Mouse (Mus musculus): ENCODE results near the gene Tead1. TPM values are rescaled to one million over a fixed set of nuclear protein-coding genes. Genes with fewer than 3 reads are reported as not detected.

Gene Tead1
- polyA plus RNA-seq, 2 experiments: 0.75 to 1.1 TPM

DNA sequence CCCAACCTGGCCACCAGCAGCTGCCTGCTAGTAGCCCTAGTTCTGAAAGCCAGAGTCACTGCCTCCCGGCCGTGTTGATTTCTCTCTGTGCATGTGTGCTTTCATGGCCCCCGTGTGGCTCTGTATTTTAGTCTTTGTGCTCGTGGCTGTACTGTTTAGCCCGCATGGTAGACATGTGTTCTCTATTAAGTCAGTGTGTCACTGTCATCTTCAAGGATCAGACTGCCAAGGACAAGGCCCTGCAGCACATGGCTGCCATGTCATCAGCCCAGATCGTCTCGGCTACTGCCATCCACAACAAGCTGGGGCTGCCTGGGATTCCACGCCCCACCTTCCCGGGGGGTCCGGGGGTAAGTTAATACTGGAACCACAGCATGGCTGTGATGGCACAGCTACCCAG, 177.5 kb downstream of the Tead1 start:
- H3K9ac ChIP-seq (replicated peaks): no peak overlapping the region
- no peaks in the 10 kb centered on the region for H3K27me3 ChIP-seq (ENCODE audit: control insufficient read depth, insufficient read depth, low read length)
- TF ChIP-seq CTCF (IDR thresholded peaks at IDR 0.05; ENCODE audit: low read depth): no peak
- no peak for TF ChIP-seq EP300 (IDR thresholded peaks at IDR 0.05; ENCODE audit: low read depth)
- DNase-seq (ENCODE audit: low read depth in 3 of 3, low spot score in 3 of 3): no peak
- H3K27ac ChIP-seq: no peak overlapping the region
- H3K4me3 ChIP-seq (ENCODE audit: insufficient read depth in 1 of 2, low read depth in 2 of 2, low read length in 2 of 2): no peak overlapping the region
- no peaks in the 10 kb centered on the region for H3K36me3 ChIP-seq (replicated peaks; ENCODE audit: control insufficient read depth, insufficient read depth, low read depth)
- no peak for ATAC-seq (ENCODE audit: insufficient read depth)
- WGBS (ENCODE audit: insufficient replicate concordance): 62% methylated on average over 10 of the region's 10 CpGs
- H3K9me3 ChIP-seq (ENCODE audit: control insufficient read depth, low read length): no peaks in the 10 kb centered on the region
- no peak overlapping the region for H3K4me2 ChIP-seq (ENCODE audit: low read depth)
- peaks cover 0 to 2% of the 10 kb centered on the region in 2 experiments; a peak in 1 of 4 replicates for H3K4me1 ChIP-seq (replicated peaks; ENCODE audit: control insufficient read depth in 2 of 2, insufficient read depth in 2 of 2, low read length in 1 of 2)

DNA sequence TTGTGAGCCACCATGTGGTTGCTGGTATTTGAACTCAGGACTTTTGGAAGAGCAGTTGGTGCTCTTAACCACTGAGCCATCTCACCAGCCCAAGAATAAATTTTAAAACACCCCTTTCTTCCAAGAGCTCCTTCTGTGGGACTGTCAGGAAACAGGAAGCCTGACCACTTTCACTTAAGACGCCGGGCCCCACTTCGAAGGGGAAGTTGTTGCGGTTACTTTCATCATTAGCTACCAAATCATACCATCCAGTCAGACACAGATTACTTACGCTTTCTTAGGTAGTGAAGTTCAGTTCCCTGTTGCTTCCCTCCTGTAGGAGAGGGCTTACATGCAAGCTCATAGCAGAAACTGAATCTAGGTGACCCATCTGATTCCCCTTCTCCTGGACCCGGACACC, 180.8 kb downstream of the Tead1 start:
- Histone ChIP-seq H3K9me3 (ENCODE audit: control insufficient read depth, low read length) (no peaks in the 10 kb centered on the region), H3K27ac (no peak overlapping the region), H3K4me3 (ENCODE audit: insufficient read depth in 1 of 2, low read depth in 2 of 2, low read length in 2 of 2) (no peak overlapping the region), H3K4me2 (ENCODE audit: low read depth) (no peak overlapping the region), H3K4me1 (replicated peaks; ENCODE audit: control insufficient read depth in 2 of 2, insufficient read depth in 2 of 2, low read length in 1 of 2) (peaks cover 0 to 2% of the 10 kb centered on the region in 2 experiments; a peak in 1 of 4 replicates), H3K27me3 (ENCODE audit: control insufficient read depth, insufficient read depth, low read length) (no peaks in the 10 kb centered on the region), H3K9ac (replicated peaks) (no peak overlapping the region), H3K36me3 (replicated peaks; ENCODE audit: control insufficient read depth, insufficient read depth, low read depth) (no peaks in the 10 kb centered on the region)
- no peak for ATAC-seq (ENCODE audit: insufficient read depth)
- 30% methylated on average over 6 of the region's 6 CpGs for WGBS (ENCODE audit: insufficient replicate concordance)
- TF ChIP-seq EP300 (IDR thresholded peaks at IDR 0.05; ENCODE audit: low read depth) (no peak), CTCF (IDR thresholded peaks at IDR 0.05; ENCODE audit: low read depth) (no peak)
- DNase-seq (ENCODE audit: low read depth in 3 of 3, low spot score in 3 of 3): no peak

DNA sequence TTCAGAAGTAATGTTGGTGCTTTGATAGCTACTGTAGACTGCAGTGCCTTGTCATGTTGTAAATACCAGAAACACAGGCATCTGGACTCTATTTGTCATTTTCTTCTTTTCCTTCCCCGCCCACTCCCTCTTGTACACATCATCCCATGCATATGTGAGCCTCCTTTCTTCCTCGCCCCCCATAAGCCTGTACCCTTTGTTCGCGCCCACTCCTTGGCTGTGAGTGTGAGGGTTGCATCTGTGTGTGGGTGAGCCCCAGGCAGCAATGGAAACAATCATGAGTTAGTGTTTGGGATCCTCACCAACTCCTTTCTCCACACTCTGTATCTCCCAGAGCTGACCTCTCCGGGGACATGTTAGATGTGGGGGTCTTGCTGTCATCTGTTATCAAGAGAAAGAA, 183.0 kb downstream of the Tead1 start:
- 63% methylated on average over 5 of the region's 5 CpGs for WGBS (ENCODE audit: insufficient replicate concordance)
- Histone ChIP-seq H3K27ac (no peak overlapping the region), H3K4me3 (ENCODE audit: insufficient read depth in 1 of 2, low read depth in 2 of 2, low read length in 2 of 2) (no peak overlapping the region), H3K4me1 (replicated peaks; ENCODE audit: control insufficient read depth in 2 of 2, insufficient read depth in 2 of 2, low read length in 1 of 2) (no peaks in the 10 kb centered on the region), H3K36me3 (replicated peaks; ENCODE audit: control insufficient read depth, insufficient read depth, low read depth) (no peaks in the 10 kb centered on the region), H3K9me3 (ENCODE audit: control insufficient read depth, low read length) (no peaks in the 10 kb centered on the region), H3K4me2 (ENCODE audit: low read depth) (no peak overlapping the region), H3K9ac (replicated peaks) (no peak overlapping the region), H3K27me3 (ENCODE audit: control insufficient read depth, insufficient read depth, low read length) (no peaks in the 10 kb centered on the region)
- ATAC-seq (ENCODE audit: insufficient read depth): no peak
- no peak for TF ChIP-seq CTCF (IDR thresholded peaks at IDR 0.05; ENCODE audit: low read depth)
- TF ChIP-seq EP300 (IDR thresholded peaks at IDR 0.05; ENCODE audit: low read depth): no peak
- no peak for DNase-seq (ENCODE audit: low read depth in 3 of 3, low spot score in 3 of 3)

DNA sequence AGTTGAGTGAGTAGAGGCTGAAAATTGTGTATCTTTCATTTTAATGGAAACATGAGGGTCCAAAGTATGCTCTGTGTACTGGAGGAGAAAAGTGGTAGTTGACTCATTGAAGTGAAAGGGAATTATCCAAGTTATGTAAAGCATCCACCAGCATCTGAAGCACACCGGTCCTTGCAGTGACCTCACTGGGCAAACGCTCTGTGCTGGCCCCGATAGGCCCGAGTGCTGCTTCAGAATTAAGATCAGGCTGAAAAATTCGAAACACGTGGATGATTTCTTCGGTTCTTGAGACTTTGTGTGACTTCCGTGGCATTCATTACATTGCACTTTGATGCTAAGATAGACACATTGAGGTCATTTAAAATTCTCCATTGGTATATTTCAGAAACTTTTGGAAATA, 185.1 kb downstream of the Tead1 start:
- Histone ChIP-seq H3K27ac (no peak overlapping the region), H3K27me3 (ENCODE audit: control insufficient read depth, insufficient read depth, low read length) (no peaks in the 10 kb centered on the region), H3K4me3 (ENCODE audit: insufficient read depth in 1 of 2, low read depth in 2 of 2, low read length in 2 of 2) (no peak overlapping the region), H3K4me2 (ENCODE audit: low read depth) (no peak overlapping the region), H3K36me3 (replicated peaks; ENCODE audit: control insufficient read depth, insufficient read depth, low read depth) (no peaks in the 10 kb centered on the region), H3K4me1 (replicated peaks; ENCODE audit: control insufficient read depth in 2 of 2, insufficient read depth in 2 of 2, low read length in 1 of 2) (no peaks in the 10 kb centered on the region), H3K9ac (replicated peaks) (no peak overlapping the region), H3K9me3 (ENCODE audit: control insufficient read depth, low read length) (no peaks in the 10 kb centered on the region)
- ATAC-seq (ENCODE audit: insufficient read depth) (no peak), DNase-seq (ENCODE audit: low read depth in 3 of 3, low spot score in 3 of 3) (no peak)
- 78% methylated on average over 8 of the region's 8 CpGs for WGBS (ENCODE audit: insufficient replicate concordance)
- TF ChIP-seq EP300 (IDR thresholded peaks at IDR 0.05; ENCODE audit: low read depth) (no peak), CTCF (IDR thresholded peaks at IDR 0.05; ENCODE audit: low read depth) (no peak)

DNA sequence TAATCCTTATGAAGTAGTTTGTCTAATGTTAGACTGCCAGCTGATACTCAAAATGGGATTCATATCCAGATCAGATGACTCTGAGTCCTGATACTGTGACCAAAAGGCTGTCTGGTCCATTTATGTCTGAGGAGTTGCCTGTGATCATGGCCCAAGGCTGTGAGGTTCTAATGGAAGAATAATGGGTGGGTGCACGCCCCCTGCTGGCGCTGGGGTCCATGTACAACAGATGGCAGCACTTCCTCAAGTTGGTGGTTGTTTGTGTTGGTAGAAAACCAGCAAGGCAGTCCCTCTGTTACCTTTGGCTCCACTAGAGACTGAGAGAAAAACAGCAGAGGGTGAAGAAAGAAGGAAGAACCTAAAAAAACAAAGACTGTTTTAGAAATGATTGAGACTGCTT, 186.6 kb downstream of the Tead1 start:
- H3K9ac ChIP-seq (replicated peaks): no peak overlapping the region
- H3K4me2 ChIP-seq (ENCODE audit: low read depth): no peak overlapping the region
- H3K9me3 ChIP-seq (ENCODE audit: control insufficient read depth, low read length): no peaks in the 10 kb centered on the region
- H3K27ac ChIP-seq: no peak overlapping the region
- no peaks in the 10 kb centered on the region for H3K4me1 ChIP-seq (replicated peaks; ENCODE audit: control insufficient read depth in 2 of 2, insufficient read depth in 2 of 2, low read length in 1 of 2)
- TF ChIP-seq CTCF (IDR thresholded peaks at IDR 0.05; ENCODE audit: low read depth) (peak; percentile 74), EP300 (IDR thresholded peaks at IDR 0.05; ENCODE audit: low read depth) (no peak)
- no peak for DNase-seq (ENCODE audit: low read depth in 3 of 3, low spot score in 3 of 3)
- no peak for ATAC-seq (ENCODE audit: insufficient read depth)
- 4% methylated on average over 2 of the region's 2 CpGs for WGBS (ENCODE audit: insufficient replicate concordance)
- no peaks in the 10 kb centered on the region for H3K27me3 ChIP-seq (ENCODE audit: control insufficient read depth, insufficient read depth, low read length)
- no peak overlapping the region for H3K4me3 ChIP-seq (ENCODE audit: insufficient read depth in 1 of 2, low read depth in 2 of 2, low read length in 2 of 2)
- H3K36me3 ChIP-seq (replicated peaks; ENCODE audit: control insufficient read depth, insufficient read depth, low read depth): no peaks in the 10 kb centered on the region
